ENCODE assay signal across 10 mouse cellular contexts in the genomic region with DNA sequence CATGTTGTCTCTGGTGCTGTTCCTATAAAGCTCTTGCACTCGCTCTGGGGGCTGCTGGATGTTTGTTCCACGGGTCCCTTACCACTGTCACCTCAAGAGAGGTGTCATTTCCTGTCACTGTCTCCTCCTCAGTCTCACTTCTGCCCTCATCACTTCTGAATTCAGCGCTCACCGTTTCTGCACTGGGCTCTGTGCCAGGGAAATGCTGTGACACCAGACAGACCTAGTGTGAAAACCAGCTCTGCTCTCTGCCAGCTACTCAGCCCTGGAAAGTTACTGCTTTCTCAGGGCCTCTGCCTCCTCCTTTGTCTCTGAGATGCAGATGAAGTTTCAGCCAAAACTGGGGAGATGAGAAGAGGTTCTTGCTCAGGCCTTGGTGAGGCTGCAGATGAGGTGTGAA. TPM values are rescaled to one million over a fixed set of nuclear protein-coding genes. Genes with fewer than 3 reads are reported as not detected.
DNase-seq lines count a peak whose midpoint lies in the region; ATAC-seq and TF ChIP-seq lines count a peak whose summit lies in the region.
"Had no signal": no experiment of that assay in that cellular context is flagged by ENCODE, and none has a peak within 500 bp of the region (broad histone marks: within the 10 kb centered on the region; RNA-seq: fewer than 3 reads in every experiment).

No protein-coding gene starts in this region.

- no peak overlapping the region for H3K27ac ChIP-seq in hindbrain, postnatal 0 days
- H3K27ac ChIP-seq in hindbrain, embryonic 12.5 days: no peak overlapping the region

- H3K27me3 ChIP-seq in hindbrain, postnatal 0 days (ENCODE audit: insufficient read depth, low read length): no peaks in the 10 kb centered on the region
- H3K27me3 ChIP-seq in hindbrain, embryonic 12.5 days: no peaks in the 10 kb centered on the region

- intact Hi-C loops in left cerebral cortex, postnatal 25 days (cut with DNase I): no loop called here

- 36% methylated on average over 4 of the region's 4 CpGs for WGBS in hindbrain, postnatal 0 days
- 70% methylated on average over 4 of the region's 4 CpGs for WGBS in hindbrain, embryonic 12.5 days

- peak; percentile 53 for DNase-seq in hindbrain, postnatal 0 days (ENCODE audit: low spot score)
- peak; percentile 81 for DNase-seq in CD4-positive, CD25-positive, alpha-beta regulatory T cell, adult 2 months (ENCODE audit: low read depth, low spot score)
- peak; percentile 54 to 86 for DNase-seq in left cerebral cortex, postnatal 25 days (ENCODE audit: low spot score in 2 of 2)
- no peak for DNase-seq in MN1 (ENCODE audit: low spot score)
- DNase-seq in gastrocnemius, adult 18-20 months (ENCODE audit: low spot score): no peak
- DNase-seq in adrenal gland, postnatal 4 days (ENCODE audit: low spot score in 2 of 2): no peak

- no peak for TF ChIP-seq CTCF in hindbrain, postnatal 0 days (IDR thresholded peaks at IDR 0.05; ENCODE audit: low read depth)

- no peak overlapping the region for H3K4me3 ChIP-seq in hindbrain, postnatal 0 days (ENCODE audit: low read length)
- H3K4me3 ChIP-seq in hindbrain, embryonic 12.5 days: no peak overlapping the region
- H3K4me3 ChIP-seq: myocyte had no signal

- ATAC-seq in hindbrain, postnatal 0 days: no peak
- no peak for ATAC-seq in hindbrain, embryonic 12.5 days (ENCODE audit: low FRiP score)
- peak; percentile 62 for ATAC-seq in common myeloid progenitor, adult 5-6 weeks (replicated peaks; ENCODE audit: low read depth, poor library complexity, severe bottlenecking)

- H3K9me3 ChIP-seq in hindbrain, postnatal 0 days (ENCODE audit: low read length): no peaks in the 10 kb centered on the region
- H3K9me3 ChIP-seq in hindbrain, embryonic 12.5 days (replicated peaks): no peaks in the 10 kb centered on the region

- no peaks in the 10 kb centered on the region for H3K36me3 ChIP-seq in hindbrain, postnatal 0 days (ENCODE audit: insufficient read depth, low read length)
- no peaks in the 10 kb centered on the region for H3K36me3 ChIP-seq in hindbrain, embryonic 12.5 days

- H3K4me2 ChIP-seq in hindbrain, postnatal 0 days (ENCODE audit: low read depth, low read length): no peak overlapping the region
- no peak overlapping the region for H3K4me2 ChIP-seq in hindbrain, embryonic 12.5 days (replicated peaks)

- peaks cover 5% of the 10 kb centered on the region; the same call in 1 of the 2 replicates for H3K4me1 ChIP-seq in hindbrain, postnatal 0 days (ENCODE audit: insufficient read depth, low read length)
- no peaks in the 10 kb centered on the region for H3K4me1 ChIP-seq in hindbrain, embryonic 12.5 days

- no peak overlapping the region for H3K9ac ChIP-seq in hindbrain, postnatal 0 days (replicated peaks; ENCODE audit: low read length)
- H3K9ac ChIP-seq in hindbrain, embryonic 12.5 days: no peak overlapping the region

RNA-seq across cellular contexts. Expression of a gene that starts 12.8 kb away (rescaled TPM):
- not detected in 2 replicates for total RNA-seq in hindbrain, postnatal 0 days (2014; rRNA removed)
- polyA plus RNA-seq in hindbrain, postnatal 0 days (2015; fragmentation: Nextera tagmentation; extraction: Ambion mirVana): not detected in 2 replicates
- not detected in 2 replicates for polyA plus RNA-seq in hindbrain, embryonic 12.5 days (2016; fragmentation: Nextera tagmentation; extraction: Ambion mirVana)
- 0.05 TPM in 1 of 2 replicates, not detected in the other for total RNA-seq in common myeloid progenitor, adult 5-6 weeks (2017)
- total RNA-seq in left cerebral cortex, postnatal 25 days (2021): not detected
- not detected for total RNA-seq in gastrocnemius, adult 18-20 months (2021)
- total RNA-seq in adrenal gland, postnatal 4 days (2021): under 1 TPM in 1 of 2 experiments, not detected in 1; 0.08 TPM
- total RNA-seq: left cerebral cortex, postnatal 10 days had no signal

RNA-seq across cellular contexts. Expression of a gene that starts 43.5 kb away (rescaled TPM):
- not detected in 2 replicates for total RNA-seq in hindbrain, postnatal 0 days (2014; rRNA removed)
- 0.38 and 0.43 TPM in 2 replicates for polyA plus RNA-seq in hindbrain, postnatal 0 days (2015; fragmentation: Nextera tagmentation; extraction: Ambion mirVana)
- polyA plus RNA-seq in hindbrain, embryonic 12.5 days (2016; fragmentation: Nextera tagmentation; extraction: Ambion mirVana): 0.08 TPM in 1 of 2 replicates, not detected in the other
- total RNA-seq in common myeloid progenitor, adult 5-6 weeks (2017): not detected in 2 replicates
- 1 to 10 TPM in 1 of 2 experiments, under 1 TPM in 1; 0.60 to 8.6 TPM for total RNA-seq in left cerebral cortex, postnatal 25 days (2021)
- total RNA-seq in gastrocnemius, adult 18-20 months (2021): not detected
- under 1 TPM in 1 of 2 experiments, not detected in 1; 0.17 TPM for total RNA-seq in adrenal gland, postnatal 4 days (2021)

RNA-seq across cellular contexts. Expression of a gene that starts 43.9 kb away (rescaled TPM):
- 0.21 TPM in 1 of 2 replicates, not detected in the other for total RNA-seq in hindbrain, postnatal 0 days (2014; rRNA removed)
- polyA plus RNA-seq in hindbrain, postnatal 0 days (2015; fragmentation: Nextera tagmentation; extraction: Ambion mirVana): not detected in 2 replicates
- not detected in 2 replicates for polyA plus RNA-seq in hindbrain, embryonic 12.5 days (2016; fragmentation: Nextera tagmentation; extraction: Ambion mirVana)
- not detected in 2 replicates for total RNA-seq in common myeloid progenitor, adult 5-6 weeks (2017)
- total RNA-seq in left cerebral cortex, postnatal 25 days (2021): not detected
- total RNA-seq in gastrocnemius, adult 18-20 months (2021): not detected
- total RNA-seq in adrenal gland, postnatal 4 days (2021): under 1 TPM; 0.22 to 0.51 TPM
- total RNA-seq: left cerebral cortex, postnatal 10 days had no signal
- polyA plus RNA-seq: myocyte had no signal

RNA-seq across cellular contexts. Expression of a gene that starts 55.5 kb away (rescaled TPM):
- not detected in 2 replicates for total RNA-seq in hindbrain, postnatal 0 days (2014; rRNA removed)
- not detected in 2 replicates for polyA plus RNA-seq in hindbrain, postnatal 0 days (2015; fragmentation: Nextera tagmentation; extraction: Ambion mirVana)
- not detected in 2 replicates for polyA plus RNA-seq in hindbrain, embryonic 12.5 days (2016; fragmentation: Nextera tagmentation; extraction: Ambion mirVana)
- total RNA-seq in common myeloid progenitor, adult 5-6 weeks (2017): not detected in 2 replicates
- not detected for total RNA-seq in left cerebral cortex, postnatal 25 days (2021)
- total RNA-seq in gastrocnemius, adult 18-20 months (2021): not detected
- not detected for total RNA-seq in adrenal gland, postnatal 4 days (2021)
- total RNA-seq: left cerebral cortex, postnatal 10 days had no signal
- polyA plus RNA-seq: myocyte had no signal

Comparison
In these comparisons a context has a peak if more than half of its experiments do, and no peak if none do; other contexts are left out.
1. DNase-seq: peak in hindbrain, postnatal 0 days (single experiment), CD4-positive, CD25-positive, alpha-beta regulatory T cell, adult 2 months (single experiment) and left cerebral cortex, postnatal 25 days (2 of 2); none in MN1 (single experiment), gastrocnemius, adult 18-20 months (single experiment) and adrenal gland, postnatal 4 days (0 of 2).